Mouse (Mus musculus) liver, adult 2 months (tissue): ENCODE results near the gene Syn3.

Experiments used
- CTCF ChIP-seq: fragments of 200-500 bp; IDR thresholded peaks from 2 replicates; pipeline ENCODE4 v1.5.1; 2011; ENCODE audit warnings: low read depth, low read length, control low read depth
- POLR2A ChIP-seq: fragments of 200-500 bp; IDR thresholded peaks from 2 replicates; pipeline ENCODE4 v1.6.1; 2011; ENCODE audit warnings: low read length, control low read depth; ENCODE audit not compliant: insufficient read depth; ENCODE audit errors: extremely low read depth

- TF ChIP-seq CTCF: no peak
- TF ChIP-seq POLR2A: no peak
Measured at GRCm38 (mm10) chr10:86176411-86176810, 322.3 kb downstream of the Syn3 start.
